Mouse (Mus musculus) heart, embryonic 16.5 days (tissue): ENCODE data around the gene Tenm3. TPM values are rescaled to one million over a fixed set of nuclear protein-coding genes. Genes with fewer than 3 reads are reported as not detected.

Experiments
- ATAC-seq: fragments of 200-750 bp; cut with Nextera tagmentation; replicated peaks from 2 replicates; pipeline ENCODE4 v1.8.0; 2017; ENCODE audit warnings: moderate number of reproducible peaks; ENCODE audit not compliant: insufficient read depth, low FRiP score; ENCODE audit errors: extremely low read depth
- H3K27ac ChIP-seq: fragments of 300-500 bp; sonication (generic); 2 replicates; pipeline ENCODE4 v1.5.1; 2014; ENCODE audit warnings: mild to moderate bottlenecking, low read length, control low read depth, moderate library complexity
- H3K27me3 ChIP-seq: fragments of 300-500 bp; sonication (generic); 2 replicates; pipeline ENCODE4 v1.6.1; 2014; ENCODE audit warnings: low read length, mixed read lengths; ENCODE audit not compliant: control insufficient read depth, insufficient read depth
- H3K36me3 ChIP-seq: fragments of 300-500 bp; sonication (generic); 2 replicates; pipeline ENCODE4 v1.6.1; 2014; ENCODE audit not compliant: control insufficient read depth, insufficient read depth
- H3K4me1 ChIP-seq: fragments of 300-500 bp; sonication (generic); 2 replicates; pipeline ENCODE4 v1.6.1; 2014; ENCODE audit warnings: low read length, mixed read lengths; ENCODE audit not compliant: control insufficient read depth, insufficient read depth
- H3K4me2 ChIP-seq: fragments of 300-500 bp; sonication (generic); 2 replicates; pipeline ENCODE4 v1.6.1; 2014; ENCODE audit warnings: low read depth, mild to moderate bottlenecking, control low read depth, low read length
- H3K4me3 ChIP-seq: fragments of 300-500 bp; sonication (generic); 2 replicates; pipeline ENCODE4 v1.5.1; 2014; ENCODE audit warnings: mild to moderate bottlenecking, control low read depth, low read length
- H3K9ac ChIP-seq: fragments of 300-500 bp; sonication (generic); 2 replicates; pipeline ENCODE4 v1.6.1; 2014; ENCODE audit warnings: low read length, control low read depth
- H3K9me3 ChIP-seq: fragments of 300-500 bp; sonication (generic); replicated peaks from 2 replicates; pipeline ENCODE4 v1.6.1; 2016; ENCODE audit warnings: low read length; ENCODE audit not compliant: control insufficient read depth
- WGBS: fragments of 180-500 bp; shearing (Covaris S2); extraction: QIAGEN DNeasy Blood & Tissue Kit; methylation state at CpG from one replicate; pipeline ENCODE4 v1.1.7; 2014; 5-methylcytosine and 5-hydroxymethylcytosine counted together
- polyA plus RNA-seq: library from polyadenylated mRNA; unstranded; fragments of >200 nt; fragmentation: Nextera tagmentation; extraction: Ambion mirVana; gene quantifications from 2 replicates; pipeline ENCODE4 v1.2.1, GENCODE M21; 2015

The Tenm3 gene
- polyA plus RNA-seq, 1 experiment from 2014 or later, result 4.5 TPM

DNA sequence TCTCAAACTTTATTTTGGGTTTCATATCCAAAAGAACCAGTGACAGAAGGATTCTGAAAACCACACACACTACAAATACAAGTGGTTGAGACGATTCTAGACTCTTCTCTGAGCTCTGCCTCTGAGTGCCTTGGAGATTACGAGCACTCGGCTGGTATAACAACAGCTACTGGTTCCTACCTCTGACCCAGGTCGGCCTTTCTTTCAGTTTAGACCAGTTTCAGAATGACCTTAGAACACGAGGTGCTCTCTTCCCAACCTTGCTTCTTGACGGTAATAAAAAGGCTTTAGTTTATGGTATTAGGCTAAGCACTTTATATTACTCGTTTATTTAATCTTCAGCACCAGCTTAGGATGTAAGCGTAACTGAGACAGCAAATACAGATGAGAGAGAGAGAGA is 528.1 kb downstream of the Tenm3 start:
- 0 out of 2 replicates have a peak, but pooled peaks cover 2% of the 10 kb centered on the region for H3K4me1 ChIP-seq
- no peak overlapping the region for H3K27ac ChIP-seq
- H3K9ac ChIP-seq, result no peak overlapping the region
- no peaks in the 10 kb centered on the region for H3K27me3 ChIP-seq
- H3K4me3 ChIP-seq, result no peak overlapping the region
- ATAC-seq, result no peak
- H3K36me3 ChIP-seq, result no peaks in the 10 kb centered on the region
- no peaks in the 10 kb centered on the region for H3K9me3 ChIP-seq
- no peak overlapping the region for H3K4me2 ChIP-seq
- WGBS, result 82% methylated on average over 8 of the region's 8 CpGs

DNA sequence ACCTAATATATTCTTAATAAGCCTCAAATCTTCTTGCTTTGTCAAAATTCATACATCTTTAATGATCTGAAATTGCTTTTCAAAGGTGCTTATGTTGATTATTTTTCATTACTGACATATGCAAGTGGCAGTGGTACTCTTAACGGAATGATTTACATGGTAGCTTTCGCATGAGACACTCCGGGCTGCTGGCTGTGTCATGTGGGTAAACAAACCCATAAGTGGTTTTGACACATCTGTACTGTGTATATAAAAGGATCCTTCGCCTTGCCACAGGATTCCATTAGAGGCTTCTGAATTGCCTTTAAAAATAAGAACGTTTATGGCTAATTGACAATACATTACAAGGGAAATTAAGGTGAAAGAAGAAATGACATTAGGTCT is 529.8 kb downstream of the Tenm3 start:
- ATAC-seq, result no peak
- Histone ChIP-seq H3K9me3 (no peaks in the 10 kb centered on the region), H3K36me3 (no peaks in the 10 kb centered on the region), H3K27me3 (no peaks in the 10 kb centered on the region), H3K27ac (no peak overlapping the region), H3K4me3 (no peak overlapping the region), H3K4me2 (no peak overlapping the region), H3K4me1 (0 out of 2 replicates have a peak, but pooled peaks cover 7% of the 10 kb centered on the region), H3K9ac (no peak overlapping the region)
- 85% methylated on average over 5 of the region's 5 CpGs for WGBS

DNA sequence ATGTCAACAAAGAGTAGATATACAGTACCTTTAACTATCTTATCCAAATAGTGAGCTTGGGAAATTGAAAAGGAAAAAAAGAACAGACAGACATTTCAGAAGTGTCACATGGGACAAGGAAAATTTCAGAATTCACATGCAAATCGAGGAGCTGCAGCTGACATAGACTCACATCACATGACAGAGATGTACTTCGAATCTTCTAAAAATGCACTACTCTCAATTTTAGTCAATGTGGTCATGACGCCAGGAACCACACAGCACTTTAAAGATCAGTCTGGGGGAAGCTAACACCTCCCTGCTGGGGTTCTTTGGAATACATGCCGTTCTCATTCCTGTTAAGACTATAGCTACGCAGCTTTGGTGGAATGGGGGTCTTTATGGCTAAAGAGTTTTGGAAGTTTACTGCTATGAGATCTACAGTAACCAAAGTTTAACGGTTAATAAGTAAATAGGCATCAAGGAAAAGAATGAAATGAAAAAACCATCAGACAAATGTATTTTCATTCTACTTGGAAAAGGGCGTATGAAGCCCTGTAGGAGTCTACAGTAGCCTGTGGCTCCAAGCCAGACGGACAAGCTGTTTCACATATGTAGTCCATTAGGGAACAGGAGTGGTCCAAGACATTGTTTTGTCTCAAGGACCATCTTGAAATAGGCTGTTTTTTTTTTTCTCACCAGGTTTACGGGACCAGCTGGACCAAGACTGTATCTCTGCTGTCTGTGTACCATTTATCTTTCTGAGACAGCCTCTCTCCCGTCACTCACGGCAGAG is 530.4 kb downstream of the Tenm3 start:
- ATAC-seq, result no peak
- Histone ChIP-seq H3K27me3 (no peaks in the 10 kb centered on the region), H3K4me3 (no peak overlapping the region), H3K27ac (no peak overlapping the region), H3K4me1 (0 out of 2 replicates have a peak, but pooled peaks cover 8% of the 10 kb centered on the region), H3K4me2 (no peak overlapping the region), H3K36me3 (no peaks in the 10 kb centered on the region), H3K9ac (no peak overlapping the region), H3K9me3 (no peaks in the 10 kb centered on the region)
- WGBS, result 82% methylated on average over 11 of the region's 11 CpGs

DNA sequence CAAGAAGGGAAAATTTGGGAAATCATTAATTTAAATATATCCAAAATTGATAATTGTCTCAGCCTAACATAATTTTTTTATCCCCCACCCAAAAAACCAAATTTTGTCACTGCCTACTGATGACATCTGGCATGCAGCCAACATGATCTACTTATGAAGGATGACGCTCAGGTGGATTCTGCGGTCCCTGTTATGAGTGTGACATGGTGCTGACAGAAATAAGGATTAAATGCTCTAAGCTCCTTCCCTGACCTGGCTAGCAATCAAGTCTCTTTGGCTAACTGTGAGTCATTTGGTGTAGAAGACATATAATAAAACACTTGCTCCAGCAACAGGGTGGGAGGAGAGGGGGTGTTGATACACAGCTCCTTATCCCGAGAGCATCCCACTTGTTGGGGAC is 532.0 kb downstream of the Tenm3 start:
- Histone ChIP-seq H3K36me3 (no peaks in the 10 kb centered on the region), H3K9me3 (no peaks in the 10 kb centered on the region), H3K9ac (no peak overlapping the region), H3K4me2 (no peak overlapping the region), H3K27ac (no peak overlapping the region), H3K4me1 (0 out of 2 replicates have a peak, but pooled peaks cover 8% of the 10 kb centered on the region), H3K27me3 (no peaks in the 10 kb centered on the region), H3K4me3 (no peak overlapping the region)
- 43% methylated on average over 3 of the region's 3 CpGs for WGBS
- no peak for ATAC-seq

DNA sequence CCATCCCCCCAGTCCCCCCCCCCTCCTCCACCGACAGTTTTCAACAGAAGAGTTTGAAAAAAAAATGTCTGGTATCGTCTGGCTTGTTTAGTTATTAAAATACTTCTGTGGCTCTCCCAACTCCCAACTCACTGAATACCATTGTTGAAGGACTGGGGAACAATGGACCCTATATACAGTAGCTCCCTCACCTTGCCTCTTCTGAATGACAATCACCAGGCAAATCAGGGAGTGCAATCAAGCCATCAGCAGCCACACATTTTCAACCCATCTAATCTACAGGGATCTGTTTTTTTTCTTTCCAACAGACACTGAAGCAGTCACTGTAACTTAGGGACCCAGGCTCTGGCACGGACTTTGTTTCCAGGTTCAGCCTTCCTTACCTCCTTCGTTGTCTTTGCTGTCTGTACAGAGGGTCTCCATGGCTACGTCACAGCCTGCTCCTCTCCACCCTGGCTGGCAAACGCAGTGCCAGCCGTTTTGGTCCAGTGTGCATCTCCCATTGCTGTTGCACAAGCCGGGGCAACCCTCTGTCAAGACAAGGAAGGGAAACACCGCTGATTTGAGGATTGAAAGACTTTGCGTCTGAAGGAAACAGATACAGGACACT is 533.4 kb downstream of the Tenm3 start:
- Histone ChIP-seq H3K4me1 (0 out of 2 replicates have a peak, but pooled peaks cover 8% of the 10 kb centered on the region), H3K9me3 (no peaks in the 10 kb centered on the region), H3K27ac (no peak overlapping the region), H3K4me2 (no peak overlapping the region), H3K36me3 (no peaks in the 10 kb centered on the region), H3K27me3 (no peaks in the 10 kb centered on the region), H3K4me3 (no peak overlapping the region), H3K9ac (no peak overlapping the region)
- 66% methylated on average over 10 of the region's 10 CpGs for WGBS
- ATAC-seq, result no peak

DNA sequence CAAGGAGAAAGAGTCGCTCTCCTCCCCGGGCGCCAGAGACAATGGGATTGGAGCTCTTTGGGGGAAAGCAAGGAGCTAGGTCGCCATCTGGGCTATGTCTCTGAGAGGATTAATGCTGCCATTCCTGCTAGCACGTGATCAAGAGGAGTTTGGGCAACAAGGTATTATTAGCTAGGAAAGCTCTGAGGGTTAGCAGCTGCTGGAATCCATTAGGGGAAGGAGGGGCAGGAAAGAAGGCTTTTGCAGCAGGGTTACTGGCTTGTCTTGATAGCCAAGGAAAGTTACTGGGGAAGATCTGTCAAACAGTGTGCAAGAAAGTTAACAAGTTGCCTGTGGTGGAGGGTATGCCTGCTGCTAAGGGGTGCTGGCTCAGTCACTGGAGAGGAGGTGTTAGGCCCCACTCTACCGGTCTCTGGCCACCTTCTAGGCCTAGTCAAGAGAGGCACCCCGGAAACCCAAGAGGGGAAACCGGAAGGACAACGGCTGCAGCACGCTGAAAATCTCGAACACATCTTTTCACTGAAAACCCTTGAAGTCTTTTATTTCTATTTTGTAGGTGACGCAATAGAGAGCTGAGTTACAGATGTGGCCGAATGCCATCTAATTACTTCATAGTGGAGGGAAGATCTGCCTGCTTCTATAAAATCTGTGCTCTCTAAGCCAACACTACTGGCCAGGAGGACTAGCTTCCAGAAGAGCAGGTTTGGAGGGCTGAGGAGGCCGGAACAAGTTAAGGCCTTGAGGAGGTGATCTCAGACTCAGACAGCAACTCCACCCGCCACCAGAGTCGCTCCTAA is 534.4 kb downstream of the Tenm3 start:
- H3K9ac ChIP-seq, result no peak overlapping the region
- H3K27ac ChIP-seq, result no peak overlapping the region
- no peak overlapping the region for H3K4me3 ChIP-seq
- no peaks in the 10 kb centered on the region for H3K9me3 ChIP-seq
- H3K27me3 ChIP-seq, result no peaks in the 10 kb centered on the region
- H3K36me3 ChIP-seq, result no peaks in the 10 kb centered on the region
- WGBS, result 44% methylated on average over 16 of the region's 16 CpGs
- no peak overlapping the region for H3K4me2 ChIP-seq
- H3K4me1 ChIP-seq, result 0 out of 2 replicates have a peak, but pooled peaks cover 8% of the 10 kb centered on the region
- ATAC-seq, result no peak

DNA sequence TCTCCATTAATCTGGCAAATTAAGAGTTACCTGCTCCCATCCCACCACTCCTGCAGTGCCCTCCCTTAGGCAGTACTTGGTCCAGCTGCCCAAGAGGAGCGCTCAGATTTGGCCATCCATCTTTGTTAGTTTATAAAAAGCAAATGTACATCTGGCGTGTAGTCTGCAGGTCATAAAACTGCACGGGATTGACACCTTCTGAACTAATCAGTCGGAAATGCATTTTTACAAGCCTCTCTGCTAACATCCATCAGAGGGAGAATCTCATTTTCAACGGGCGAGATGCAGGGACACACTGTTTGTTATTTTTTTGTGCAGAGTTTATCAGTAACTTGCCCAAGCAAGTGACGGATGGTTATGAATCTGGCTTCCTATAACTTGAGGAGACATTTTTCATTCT is 539.5 kb downstream of the Tenm3 start:
- ATAC-seq, result no peak
- 72% methylated on average over 7 of the region's 7 CpGs for WGBS
- Histone ChIP-seq H3K4me3 (no peak overlapping the region), H3K27me3 (no peaks in the 10 kb centered on the region), H3K9me3 (no peaks in the 10 kb centered on the region), H3K27ac (no peak overlapping the region), H3K4me1 (0 out of 2 replicates have a peak, but pooled peaks cover 4% of the 10 kb centered on the region), H3K9ac (no peak overlapping the region), H3K36me3 (no peaks in the 10 kb centered on the region), H3K4me2 (no peak overlapping the region)

DNA sequence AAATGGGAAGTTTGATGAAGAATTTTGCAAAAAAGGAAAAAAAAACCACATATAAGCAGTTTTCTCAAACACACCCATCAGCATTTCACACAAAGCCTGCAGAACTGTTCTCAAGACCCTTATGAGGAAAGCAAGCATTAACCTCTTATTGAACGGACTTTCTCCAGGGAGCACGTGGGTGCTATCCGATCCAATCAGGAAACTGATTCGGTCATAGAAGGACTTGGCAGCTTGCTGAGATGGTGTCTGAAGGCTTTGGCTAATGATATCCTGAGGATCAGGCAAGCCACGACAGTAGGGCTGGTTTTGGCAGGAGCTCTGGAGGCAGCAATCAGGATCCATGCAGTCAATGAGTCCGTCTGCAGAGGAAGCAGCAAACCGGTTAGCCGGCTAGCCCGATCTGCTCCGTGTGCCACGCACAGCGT is 543.1 kb downstream of the Tenm3 start:
- no peak overlapping the region for H3K4me2 ChIP-seq
- no peaks in the 10 kb centered on the region for H3K4me1 ChIP-seq
- ATAC-seq, result no peak
- H3K9ac ChIP-seq, result no peak overlapping the region
- no peak overlapping the region for H3K27ac ChIP-seq
- 74% methylated on average over 12 of the region's 12 CpGs for WGBS
- no peaks in the 10 kb centered on the region; the same call in 1 of the 2 replicates for H3K36me3 ChIP-seq
- H3K4me3 ChIP-seq, result no peak overlapping the region
- no peaks in the 10 kb centered on the region for H3K9me3 ChIP-seq
- no peaks in the 10 kb centered on the region for H3K27me3 ChIP-seq

DNA sequence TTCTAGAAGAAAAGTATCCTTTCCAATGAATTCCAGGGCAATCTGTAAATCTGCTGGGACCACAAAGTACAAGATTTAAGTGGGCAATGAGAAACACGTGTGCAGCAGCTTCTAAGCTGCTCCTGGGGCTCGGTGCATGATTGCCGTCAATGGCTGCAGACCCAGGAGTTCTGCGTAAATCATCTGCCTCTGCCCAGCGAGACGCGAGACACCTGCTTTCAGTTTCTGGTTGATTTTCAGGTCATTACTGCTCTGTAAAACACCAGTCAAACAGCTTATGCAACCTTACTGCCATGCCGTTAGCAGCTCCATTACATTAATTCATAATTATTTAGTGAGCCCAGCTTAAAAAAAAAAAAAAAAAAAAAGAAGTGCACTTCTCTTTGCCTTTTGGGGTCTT is 543.7 kb downstream of the Tenm3 start:
- no peak overlapping the region for H3K4me2 ChIP-seq
- H3K36me3 ChIP-seq, result no peaks in the 10 kb centered on the region; the same call in 1 of the 2 replicates
- no peak overlapping the region for H3K27ac ChIP-seq
- no peaks in the 10 kb centered on the region for H3K9me3 ChIP-seq
- no peaks in the 10 kb centered on the region for H3K4me1 ChIP-seq
- no peak overlapping the region for H3K4me3 ChIP-seq
- ATAC-seq, result no peak
- 73% methylated on average over 8 of the region's 8 CpGs for whole genome bisulfite sequencing
- H3K9ac ChIP-seq, result no peak overlapping the region
- no peaks in the 10 kb centered on the region for H3K27me3 ChIP-seq
